Mouse (Mus musculus) midbrain, embryonic 13.5 days (tissue): Measurements from ENCODE around the gene Znhit3. TPM values are rescaled to one million over a fixed set of nuclear protein-coding genes. Genes with fewer than 3 reads are reported as not detected.
"Not testable (repeated sequence)": the region's sequence is repeated elsewhere in the genome, so short reads cannot be mapped to it uniquely, and the experiment has no call there.

Experiments
- ATAC-seq: fragments of 200-750 bp; cut with Nextera tagmentation; 2 replicates; pipeline ENCODE4 v1.8.0; 2017; ENCODE audit warnings: mild to moderate bottlenecking, moderate TSS enrichment, moderate library complexity
- H3K27ac ChIP-seq: fragments of 300-500 bp; sonication (generic); 2 replicates; pipeline ENCODE4 v1.5.1; 2015; ENCODE audit warnings: inconsistent platforms, mild to moderate bottlenecking, moderate library complexity
- H3K27me3 ChIP-seq: fragments of 300-500 bp; sonication (generic); 2 replicates; pipeline ENCODE4 v1.6.1; 2015; ENCODE audit warnings: mild to moderate bottlenecking, inconsistent platforms
- H3K36me3 ChIP-seq: fragments of 300-500 bp; sonication (generic); 2 replicates; pipeline ENCODE4 v1.6.1; 2015; ENCODE audit warnings: mild to moderate bottlenecking, inconsistent platforms
- H3K4me1 ChIP-seq: fragments of 300-500 bp; sonication (generic); replicated peaks from 2 replicates; pipeline ENCODE4 v1.6.1; 2015; ENCODE audit warnings: inconsistent platforms
- H3K4me2 ChIP-seq: fragments of 300-500 bp; sonication (generic); replicated peaks from 2 replicates; pipeline ENCODE4 v1.6.1; 2015; ENCODE audit warnings: moderate library complexity, mild to moderate bottlenecking, inconsistent platforms
- H3K4me3 ChIP-seq: fragments of 300-500 bp; sonication (generic); replicated peaks from 2 replicates; pipeline ENCODE4 v1.5.1; 2015; ENCODE audit warnings: mild to moderate bottlenecking, inconsistent platforms
- H3K9ac ChIP-seq: fragments of 300-500 bp; sonication (generic); replicated peaks from 2 replicates; pipeline ENCODE4 v1.6.1; 2015; ENCODE audit warnings: mild to moderate bottlenecking, inconsistent platforms
- H3K9me3 ChIP-seq: fragments of 300-500 bp; sonication (generic); 2 replicates; pipeline ENCODE4 v1.6.1; 2016; ENCODE audit warnings: mild to moderate bottlenecking, inconsistent platforms
- WGBS: fragments of 180-500 bp; shearing (Covaris S2); methylation state at CpG from one replicate; pipeline ENCODE4 v1.1.7; 2015; 5-methylcytosine and 5-hydroxymethylcytosine counted together
- polyA plus RNA-seq: library from polyadenylated mRNA; unstranded; fragments of >200 nt; fragmentation: Nextera tagmentation; extraction: Ambion mirVana; gene quantifications from 2 replicates; pipeline ENCODE4 v1.2.1, GENCODE M21; 2015

The Znhit3 gene
- polyA plus RNA-seq, 1 experiment from 2014 or later = 68.1 TPM

DNA sequence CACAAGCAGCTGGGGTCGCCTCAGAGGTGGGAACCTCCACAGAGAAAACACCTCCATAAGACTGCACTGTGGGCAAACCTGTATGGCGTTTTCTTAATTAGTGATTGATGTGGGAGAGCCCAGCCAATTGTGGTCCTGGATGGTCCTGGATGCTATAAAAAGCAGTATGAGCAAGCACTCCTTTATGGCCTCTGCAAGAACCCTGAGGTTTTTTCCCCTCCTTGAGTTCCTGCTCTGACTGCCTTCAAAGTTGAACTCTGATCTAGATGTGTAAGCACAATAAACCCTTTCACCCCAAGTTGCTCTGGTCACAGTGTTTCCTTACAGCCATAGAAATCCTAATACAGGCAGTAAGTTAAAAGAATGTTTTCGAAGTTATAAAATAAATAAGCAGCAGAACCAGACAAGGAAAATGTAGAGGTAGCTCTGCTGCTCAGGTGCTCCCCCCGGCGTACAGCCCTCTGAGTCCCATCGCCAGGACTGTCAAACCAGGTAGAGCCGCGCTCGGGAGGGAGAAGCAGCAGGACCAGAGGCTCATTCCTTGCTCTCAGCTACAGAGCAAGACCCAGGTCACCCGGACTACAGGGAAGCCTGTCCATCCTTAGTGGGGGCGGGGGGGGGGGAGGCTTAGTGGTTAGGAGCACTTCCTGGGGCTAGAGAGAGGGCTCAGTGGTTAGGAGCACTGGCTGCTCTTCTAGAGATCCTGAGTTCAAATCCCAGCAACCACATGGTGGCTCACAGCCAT lies 29.2 kb downstream of the Znhit3 start:
- ATAC-seq = no peak
- Histone ChIP-seq H3K27me3 (no peaks in the 10 kb centered on the region), H3K36me3 (peaks cover 68% of the 10 kb centered on the region), H3K9me3 (no peaks in the 10 kb centered on the region), H3K4me3 (no peak overlapping the region), H3K27ac (no peak overlapping the region), H3K4me2 (no peak overlapping the region), H3K4me1 (no peaks in the 10 kb centered on the region), H3K9ac (no peak overlapping the region)
- 95% methylated on average over 11 of the region's 11 CpGs for WGBS

DNA sequence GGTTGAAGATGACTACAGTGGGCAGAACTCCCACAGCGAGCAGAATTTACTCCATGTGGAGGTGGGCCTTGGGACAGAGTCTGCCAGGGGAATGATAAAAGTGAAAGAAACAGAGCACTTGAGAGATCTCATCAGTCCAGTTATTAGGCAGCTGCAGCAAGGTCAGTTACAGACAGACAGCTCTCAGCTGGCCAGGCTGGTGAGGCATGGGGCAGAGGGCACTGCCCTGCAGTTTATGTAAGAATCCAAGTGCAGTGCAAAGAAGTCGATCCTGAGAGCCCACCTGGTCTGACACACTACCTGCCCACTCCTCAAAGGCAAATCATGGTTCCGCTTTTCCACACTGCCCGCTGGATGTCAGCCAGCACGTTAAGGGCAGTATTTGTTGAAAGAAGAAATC lies 29.9 kb downstream of the Znhit3 start:
- peaks cover 62% of the 10 kb centered on the region for H3K36me3 ChIP-seq
- WGBS = 94% methylated on average over 5 of the region's 5 CpGs
- H3K9me3 ChIP-seq = no peaks in the 10 kb centered on the region
- no peak overlapping the region for H3K4me3 ChIP-seq
- no peak overlapping the region for H3K27ac ChIP-seq
- ATAC-seq = no peak
- H3K4me1 ChIP-seq = peaks cover 5% of the 10 kb centered on the region
- H3K9ac ChIP-seq = no peak overlapping the region
- no peaks in the 10 kb centered on the region for H3K27me3 ChIP-seq
- H3K4me2 ChIP-seq = no peak overlapping the region

DNA sequence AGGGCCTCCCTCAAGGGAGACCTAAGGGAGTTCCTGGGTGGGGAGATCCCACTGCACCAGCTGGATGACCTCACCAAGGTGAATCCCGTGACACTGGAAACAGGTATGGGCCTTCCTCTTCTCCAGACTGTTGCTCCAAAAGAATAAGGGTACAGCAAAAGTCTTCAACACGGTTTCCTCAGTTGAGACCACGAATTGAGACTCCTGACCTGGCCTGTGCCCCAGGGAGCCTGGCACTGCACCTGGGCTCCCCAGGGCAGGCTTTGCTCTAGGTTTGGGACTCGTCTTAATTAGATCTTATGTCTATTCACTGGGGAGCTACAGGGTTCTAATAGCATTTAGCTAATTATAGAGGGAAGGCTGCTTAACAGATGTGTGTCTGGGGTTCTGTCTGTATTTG lies 30.9 kb downstream of the Znhit3 start:
- Histone ChIP-seq H3K4me2 (no peak overlapping the region), H3K9ac (no peak overlapping the region), H3K27ac (no peak overlapping the region), H3K4me1 (peaks cover 13% of the 10 kb centered on the region), H3K4me3 (no peak overlapping the region), H3K36me3 (peaks cover 59% of the 10 kb centered on the region), H3K9me3 (no peaks in the 10 kb centered on the region), H3K27me3 (no peaks in the 10 kb centered on the region)
- ATAC-seq = no peak
- WGBS = 88% methylated on average over 4 of the region's 4 CpGs

DNA sequence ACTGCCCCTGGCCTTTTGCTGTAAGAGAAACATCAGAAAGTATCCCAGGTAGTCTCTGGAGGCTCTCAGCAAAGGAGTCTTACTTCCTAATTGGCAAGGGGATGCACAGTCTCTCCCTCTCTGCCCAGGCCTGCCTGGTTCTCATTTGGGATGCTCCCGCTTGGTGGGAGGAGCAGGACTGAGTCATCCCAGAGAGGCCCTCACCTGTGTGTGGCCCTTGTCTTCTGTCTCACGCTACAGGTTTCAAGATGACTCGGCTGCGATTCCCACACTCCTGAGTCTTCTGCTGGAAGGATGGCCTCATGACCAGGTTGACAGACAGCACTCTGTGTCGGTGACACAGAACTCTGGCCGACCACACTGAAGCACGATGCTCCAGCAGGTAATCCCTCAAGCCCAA lies 33.8 kb downstream of the Znhit3 start:
- H3K36me3 ChIP-seq = peaks cover 39% of the 10 kb centered on the region
- no peak overlapping the region for H3K4me2 ChIP-seq
- no peak overlapping the region for H3K27ac ChIP-seq
- no peaks in the 10 kb centered on the region for H3K27me3 ChIP-seq
- no peak overlapping the region for H3K4me3 ChIP-seq
- 95% methylated on average over 7 of the region's 7 CpGs for WGBS
- H3K9ac ChIP-seq = no peak overlapping the region
- peaks cover 22% of the 10 kb centered on the region for H3K4me1 ChIP-seq
- no peaks in the 10 kb centered on the region for H3K9me3 ChIP-seq
- no peak for ATAC-seq

DNA sequence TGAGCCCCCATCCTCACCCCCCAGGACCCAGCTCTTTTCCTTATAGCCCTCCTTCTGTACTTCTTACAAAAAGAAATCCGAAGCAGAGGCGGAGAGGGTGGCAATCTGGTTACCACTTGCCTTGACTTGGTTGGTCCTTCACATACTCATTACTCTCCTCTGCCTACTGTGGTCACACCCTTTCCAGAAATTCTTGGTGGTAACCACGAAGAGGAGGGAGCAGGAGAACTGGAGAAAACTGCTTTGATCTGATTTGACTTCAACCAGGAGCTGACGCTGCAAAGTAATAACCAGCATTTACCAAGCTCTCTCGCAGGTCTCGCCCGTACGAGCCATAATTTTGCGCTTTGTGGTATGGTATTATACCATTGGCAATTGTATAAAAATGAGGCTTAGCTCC lies 35.2 kb downstream of the Znhit3 start:
- H3K36me3 ChIP-seq = peaks cover 26% of the 10 kb centered on the region
- H3K27ac ChIP-seq = peak overlapping the region; percentile 87
- H3K4me2 ChIP-seq = peak overlapping the region; percentile 87
- WGBS = 64% methylated on average over 9 of the region's 9 CpGs
- H3K4me1 ChIP-seq = peaks cover 22% of the 10 kb centered on the region
- no peak; the same call in 1 of the 2 replicates for ATAC-seq
- peak overlapping the region; percentile 82 for H3K9ac ChIP-seq
- peak overlapping the region; percentile 90 for H3K4me3 ChIP-seq
- H3K27me3 ChIP-seq = no peaks in the 10 kb centered on the region
- no peaks in the 10 kb centered on the region for H3K9me3 ChIP-seq

DNA sequence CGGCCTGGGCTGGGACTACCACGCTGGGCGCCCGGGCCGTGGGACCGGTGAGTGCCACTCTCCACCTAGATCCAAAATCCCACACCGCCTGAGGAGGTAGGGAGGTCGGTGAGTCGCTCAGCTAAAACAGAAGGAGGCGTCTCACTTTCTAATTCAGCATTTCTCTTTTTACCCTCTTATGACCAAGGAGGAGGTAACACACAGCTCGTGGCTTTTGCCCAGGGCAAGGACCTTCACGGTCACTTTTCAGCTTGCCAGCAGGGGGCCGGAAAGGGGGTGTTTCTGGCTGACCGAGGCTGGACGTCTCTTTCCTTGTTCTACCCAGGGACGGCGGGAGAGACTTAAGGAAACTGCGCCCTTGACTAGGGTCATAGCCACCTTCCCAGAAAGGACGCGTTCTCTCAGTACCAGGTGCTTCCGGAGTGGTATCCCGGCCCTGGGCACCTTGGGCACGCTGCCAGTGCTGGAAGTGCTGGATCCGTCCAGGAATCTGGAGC lies 35.7 kb downstream of the Znhit3 start:
- peak; percentile 56; the same call in 1 of the 2 replicates for ATAC-seq
- Histone ChIP-seq H3K36me3 (peaks cover 23% of the 10 kb centered on the region), H3K4me3 (peak overlapping the region; percentile 90), H3K9ac (peak overlapping the region; percentile 82), H3K4me2 (peak overlapping the region; percentile 87), H3K9me3 (no peaks in the 10 kb centered on the region), H3K27ac (peak overlapping the region; percentile 87), H3K27me3 (no peaks in the 10 kb centered on the region), H3K4me1 (peaks cover 22% of the 10 kb centered on the region)
- WGBS = under 1% methylated on average over 24 of the region's 24 CpGs

DNA sequence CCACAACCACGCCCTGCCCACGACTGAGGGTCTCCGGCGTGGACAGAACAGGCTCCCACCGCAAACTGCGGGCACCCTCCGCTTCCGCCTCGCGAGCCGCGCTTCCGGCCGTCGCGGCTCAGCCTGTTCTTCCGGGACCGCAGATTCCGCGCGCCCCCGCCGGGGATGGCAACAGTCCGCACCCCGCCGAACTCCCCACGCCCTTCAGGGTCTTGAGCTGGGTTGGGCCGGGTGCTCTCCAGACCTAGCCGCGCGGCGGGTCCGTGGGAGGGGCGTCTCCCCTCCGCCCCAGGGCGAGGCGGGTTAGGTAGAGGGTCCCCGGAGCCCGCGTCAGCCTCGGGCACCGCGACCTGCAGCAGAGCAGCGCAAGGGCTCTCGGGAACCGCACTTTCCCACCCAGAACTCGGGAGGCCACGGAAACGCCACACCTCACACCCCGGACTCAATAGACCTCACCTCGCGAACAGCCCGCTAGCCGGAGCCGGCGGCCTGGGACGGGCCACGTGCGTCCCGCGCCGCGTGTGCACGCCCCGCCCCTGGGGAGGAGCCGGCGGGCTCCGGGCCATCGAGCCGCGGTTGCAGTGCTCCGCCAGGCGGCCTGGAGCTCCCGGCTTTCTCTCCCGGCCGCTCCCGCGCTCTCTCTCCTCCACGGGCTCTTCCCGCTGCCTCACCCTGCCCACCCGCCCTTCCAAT lies 36.2 kb downstream of the Znhit3 start, which contains the start of the genes Myo19 and Pigw:
Gene Myo19 (plus strand): TSS at position 377 of the 693 bp plus-strand sequence.
Gene Pigw (minus strand): TSS at position 514 of the 693 bp plus-strand sequence.
- H3K4me1 ChIP-seq = peaks cover 22% of the 10 kb centered on the region
- peak; percentile 97 for ATAC-seq
- WGBS = under 1% methylated on average over 75 of the region's 81 CpGs

DNA sequence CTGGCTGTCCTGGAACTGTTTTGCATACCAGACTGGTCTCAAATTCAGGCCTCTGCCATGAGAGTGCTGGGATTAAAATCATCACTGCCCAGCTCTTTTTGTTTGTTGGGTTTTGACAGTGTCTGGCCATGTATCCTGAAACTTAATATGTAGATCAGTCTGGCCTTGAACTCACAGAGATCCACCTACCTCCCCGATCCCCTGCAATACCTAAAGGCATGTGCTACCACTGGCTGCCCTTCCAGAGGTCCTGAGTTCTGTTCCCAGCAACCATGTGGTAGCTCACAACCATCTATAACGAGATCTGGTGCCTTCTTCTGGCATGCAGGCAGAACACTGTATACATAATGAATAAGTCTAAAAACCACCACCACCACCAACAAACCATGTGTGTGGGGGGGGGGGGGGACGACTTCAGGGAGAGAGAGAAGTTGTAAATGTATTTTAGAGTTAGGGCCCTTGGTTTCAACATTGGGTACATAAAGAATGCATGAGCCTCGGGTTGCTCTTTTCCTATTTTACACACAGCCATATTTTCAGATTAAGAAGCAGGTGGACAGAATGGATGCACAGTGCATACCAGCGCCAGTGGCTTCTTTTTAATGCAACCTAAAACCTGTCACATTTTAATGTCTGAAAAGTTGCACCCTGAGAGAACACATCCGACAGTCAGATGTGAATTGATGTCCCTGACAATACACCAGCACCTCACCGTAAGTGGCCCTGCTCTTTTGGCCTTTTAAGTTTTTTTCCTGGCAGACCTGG lies 37.0 kb downstream of the Znhit3 start:
- Histone ChIP-seq H3K27me3 (no peaks in the 10 kb centered on the region), H3K4me3 (peak overlapping the region; percentile 90), H3K9ac (peak overlapping the region; percentile 82), H3K4me2 (peak overlapping the region; percentile 87), H3K27ac (peak overlapping the region; percentile 87; the same call in 1 of the 2 replicates), H3K9me3 (no peaks in the 10 kb centered on the region), H3K4me1 (peaks cover 22% of the 10 kb centered on the region), H3K36me3 (peaks cover 11% of the 10 kb centered on the region)
- no peak for ATAC-seq
- 27% methylated on average over 7 of the region's 7 CpGs for WGBS

More for the DNA sequence above, 36.2 kb downstream of the Znhit3 start, which contains the start of the genes Myo19 and Pigw:
- Histone ChIP-seq H3K4me3 (peak within 1 kb of the TSS; percentile 90), H3K27ac (peak within 1 kb of the TSS; percentile 87), H3K4me2 (peak within 1 kb of the TSS; percentile 87), H3K9ac (peak within 1 kb of the TSS; percentile 82), H3K27me3 (no peaks in the 10 kb centered on the region), H3K9me3 (no peaks in the 10 kb centered on the region), H3K36me3 (peaks cover 17% of the 10 kb centered on the region)

DNA sequence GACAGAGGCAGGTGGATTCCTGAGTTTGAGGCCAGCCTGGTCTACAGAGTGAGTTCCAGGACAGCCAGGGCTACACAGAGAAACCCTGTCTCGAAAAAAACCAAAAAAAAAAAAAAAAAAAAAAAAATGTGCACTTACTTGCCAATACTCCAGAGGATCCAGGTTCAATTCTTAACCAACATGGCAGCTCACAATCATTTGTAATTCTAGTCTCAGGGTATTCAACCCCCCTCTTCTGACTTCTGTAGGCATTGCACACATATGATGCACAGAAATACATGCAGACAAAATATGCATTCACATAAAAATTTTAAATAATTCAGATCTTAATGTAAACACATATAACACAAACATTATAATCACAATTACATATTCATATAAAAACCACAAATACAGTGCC lies 40.1 kb downstream of the Znhit3 start:
- H3K9ac ChIP-seq, H3K4me2 ChIP-seq, ATAC-seq, H3K4me3 ChIP-seq, H3K27ac ChIP-seq, H3K36me3 ChIP-seq, H3K27me3 ChIP-seq, H3K9me3 ChIP-seq: not testable (repeated sequence)
- WGBS = 63% methylated on average over 1 of the region's 1 CpGs
- H3K4me1 ChIP-seq = peaks cover 20% of the 10 kb centered on the region

DNA sequence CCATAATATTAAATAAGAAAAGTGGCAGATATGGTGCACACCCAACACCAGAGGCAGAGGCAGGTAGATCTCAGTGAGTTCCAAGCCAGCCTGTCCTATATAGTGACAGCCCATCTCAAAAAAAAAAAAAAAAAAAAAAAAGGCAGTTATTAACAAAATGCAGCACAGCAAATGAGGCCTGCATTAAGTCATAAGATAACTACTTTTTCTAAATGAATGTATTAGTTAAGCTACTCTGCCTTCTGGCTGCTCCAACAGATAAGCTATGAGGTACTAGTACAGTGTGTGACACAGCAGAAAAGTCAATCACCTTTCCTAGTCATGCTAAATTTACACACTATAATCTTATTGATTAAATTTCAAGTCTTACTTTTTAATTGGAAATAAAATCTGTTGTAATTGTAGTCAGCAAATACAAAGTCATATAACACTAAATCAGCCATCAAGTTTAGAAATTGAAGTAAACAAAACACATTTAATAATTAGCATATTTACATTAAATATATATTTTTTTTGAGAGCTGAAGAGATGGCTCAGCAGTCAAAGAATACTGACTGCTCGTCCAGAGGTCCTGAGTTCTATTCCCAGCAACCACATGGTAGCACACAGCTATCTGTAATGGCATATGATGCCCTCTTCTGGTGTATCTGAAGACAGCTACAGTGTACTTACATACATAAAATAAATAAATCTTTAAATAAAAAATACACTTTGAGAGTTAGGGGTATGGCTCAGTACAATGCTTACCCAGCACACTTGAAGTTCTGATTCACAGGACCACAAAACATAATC lies 42.9 kb downstream of the Znhit3 start:
- Histone ChIP-seq H3K9me3 (no peaks in the 10 kb centered on the region), H3K9ac (no peak overlapping the region), H3K4me1 (peaks cover 15% of the 10 kb centered on the region), H3K4me2 (no peak overlapping the region), H3K4me3 (no peak overlapping the region), H3K36me3 (no peaks in the 10 kb centered on the region), H3K27me3 (no peaks in the 10 kb centered on the region), H3K27ac (no peak overlapping the region)
- 74% methylated on average over 1 of the region's 1 CpGs for WGBS
- ATAC-seq = no peak

DNA sequence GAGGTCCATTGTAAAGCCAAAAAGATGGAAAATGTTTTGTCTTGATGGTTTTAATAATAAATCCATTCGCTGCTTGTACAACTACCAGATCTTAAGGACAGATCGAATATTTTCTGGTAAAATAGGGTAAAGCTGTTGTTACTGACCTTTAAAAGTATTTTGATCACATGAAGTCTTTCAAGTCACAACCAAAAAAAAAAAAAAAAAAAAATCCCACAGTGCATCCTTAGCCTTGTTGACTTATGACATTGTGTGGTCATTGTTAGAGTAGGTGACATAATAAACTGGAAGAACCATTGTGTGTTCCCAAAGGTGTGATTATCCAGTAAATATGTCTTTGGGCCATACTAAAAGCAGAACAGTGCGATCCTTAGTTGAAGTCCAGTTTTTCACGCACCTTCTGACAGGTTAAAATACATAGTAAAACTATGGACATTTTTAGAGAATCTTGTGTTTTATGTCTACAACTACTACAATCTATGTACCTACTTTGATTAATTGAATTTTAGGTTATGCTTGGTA lies 44.6 kb downstream of the Znhit3 start:
- WGBS = 90% methylated on average over 4 of the region's 4 CpGs
- Histone ChIP-seq H3K9ac (peak overlapping the region; percentile 91), H3K27ac (peak overlapping the region; percentile 99), H3K4me2 (peak overlapping the region; percentile 67), H3K36me3 (no peaks in the 10 kb centered on the region), H3K4me3 (peak overlapping the region; percentile 69), H3K27me3 (no peaks in the 10 kb centered on the region), H3K9me3 (no peaks in the 10 kb centered on the region), H3K4me1 (peaks cover 26% of the 10 kb centered on the region)
- no peak for ATAC-seq
